ENCODE assay signal across 18 mouse cellular contexts in the genomic region with DNA sequence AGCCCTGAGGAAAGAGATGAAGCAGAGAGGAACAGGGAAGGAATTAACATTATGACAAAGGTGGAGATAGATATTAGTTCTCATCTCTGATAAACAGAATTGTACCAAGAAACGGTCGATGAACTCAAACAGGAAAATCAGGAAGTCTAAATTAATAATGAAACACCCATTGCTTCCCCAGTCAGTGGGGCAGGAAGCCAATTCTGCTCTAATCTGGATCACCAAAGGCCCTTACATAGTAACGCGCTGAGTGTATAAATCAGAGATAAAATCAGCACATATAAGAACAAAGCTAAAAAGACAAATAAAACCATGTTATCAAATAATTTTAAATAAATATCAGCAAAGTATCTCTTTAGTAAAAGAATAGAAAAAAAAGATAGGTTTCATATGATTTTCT. TPM values are rescaled to one million over a fixed set of nuclear protein-coding genes. Genes with fewer than 3 reads are reported as not detected.
DNase-seq lines count a peak whose midpoint lies in the region; ATAC-seq and TF ChIP-seq lines count a peak whose summit lies in the region.
"Had no signal": no experiment of that assay in that cellular context is flagged by ENCODE, and none has a peak within 500 bp of the region (broad histone marks: within the 10 kb centered on the region; RNA-seq: fewer than 3 reads in every experiment).

No protein-coding gene starts in this region.

- H3K4me1 ChIP-seq in heart, embryonic 12.5 days (replicated peaks), result peaks cover 4% of the 10 kb centered on the region; the same call in 1 of the 2 replicates
- H3K4me1 ChIP-seq in liver, adult 2 months (ENCODE audit: control insufficient read depth, insufficient read depth, low read length), result peaks cover 5% of the 10 kb centered on the region; the same call in 1 of the 2 replicates
- H3K4me1 ChIP-seq in liver, embryonic 11.5 days (replicated peaks; ENCODE audit: control insufficient read depth, insufficient read depth, low read length), result no peaks in the 10 kb centered on the region; the same call in 1 of the 2 replicates
- peaks cover 22% of the 10 kb centered on the region for H3K4me1 ChIP-seq in bone marrow macrophage, adult 2 months (ENCODE audit: control insufficient read depth, insufficient read depth, low read length)
- no peaks in the 10 kb centered on the region for H3K4me1 ChIP-seq in hindbrain, embryonic 13.5 days (replicated peaks)
- H3K4me1 ChIP-seq: neural tube, embryonic 12.5 days had no signal

- no peak overlapping the region for H3K27ac ChIP-seq in heart, embryonic 12.5 days (ENCODE audit: poor library complexity, severe bottlenecking)
- no peak overlapping the region for H3K27ac ChIP-seq in liver, adult 2 months (replicated peaks; ENCODE audit: insufficient read depth, low read depth, low read length)
- H3K27ac ChIP-seq in liver, embryonic 11.5 days (ENCODE audit: low read depth, low read length), result no peak overlapping the region
- H3K27ac ChIP-seq in bone marrow macrophage, adult 2 months (ENCODE audit: insufficient read depth, low read depth, low read length), result peak overlapping the region; percentile 33; the same call in 1 of the 2 replicates
- no peak overlapping the region for H3K27ac ChIP-seq in hindbrain, embryonic 13.5 days
- H3K27ac ChIP-seq: heart, adult 2 months; layer of hippocampus, adult 2 months; liver, embryonic 15.5 days; neural tube, embryonic 12.5 days had no signal

- H3K4me3 ChIP-seq in heart, embryonic 12.5 days, result no peak overlapping the region
- H3K4me3 ChIP-seq in liver, adult 2 months (ENCODE audit: insufficient read depth, low read depth, low read length), result no peak overlapping the region
- no peak overlapping the region for H3K4me3 ChIP-seq in liver, embryonic 11.5 days (ENCODE audit: low read depth, low read length)
- peak overlapping the region; percentile 4; the same call in 1 of the 2 replicates for H3K4me3 ChIP-seq in bone marrow macrophage, adult 2 months (ENCODE audit: insufficient read depth, low read length)
- H3K4me3 ChIP-seq in hindbrain, embryonic 13.5 days, result no peak overlapping the region
- H3K4me3 ChIP-seq: heart, adult 2 months; layer of hippocampus, adult 2 months; liver, embryonic 15.5 days; megakaryocyte, embryonic 14.5 days; neural tube, embryonic 12.5 days had no signal

- H3K4me2 ChIP-seq in heart, embryonic 12.5 days, result no peak overlapping the region
- H3K4me2 ChIP-seq in liver, embryonic 11.5 days, result no peak overlapping the region
- no peak overlapping the region for H3K4me2 ChIP-seq in hindbrain, embryonic 13.5 days
- H3K4me2 ChIP-seq: liver, embryonic 15.5 days; neural tube, embryonic 12.5 days had no signal

- no peaks in the 10 kb centered on the region for H3K79me2 ChIP-seq in liver, adult 2 months (ENCODE audit: control insufficient read depth, insufficient read depth, low read length)

- H3K9ac ChIP-seq in heart, embryonic 12.5 days, result no peak overlapping the region
- H3K9ac ChIP-seq in liver, adult 2 months (ENCODE audit: low read depth, low read length), result no peak overlapping the region
- no peak overlapping the region for H3K9ac ChIP-seq in liver, embryonic 11.5 days (ENCODE audit: low read depth, low read length)
- no peak overlapping the region for H3K9ac ChIP-seq in hindbrain, embryonic 13.5 days
- H3K9ac ChIP-seq: liver, embryonic 15.5 days; neural tube, embryonic 12.5 days had no signal

- no peak for ATAC-seq in heart, embryonic 12.5 days (ENCODE audit: insufficient number of reproducible peaks, low FRiP score)
- no peak for ATAC-seq in liver, embryonic 11.5 days (replicated peaks; ENCODE audit: low FRiP score)
- no peak for ATAC-seq in hindbrain, embryonic 13.5 days (ENCODE audit: low FRiP score)

- no peak for TF ChIP-seq CTCF in liver, adult 2 months (IDR thresholded peaks at IDR 0.05; ENCODE audit: low read depth, low read length)
- TF ChIP-seq CTCF in bone marrow macrophage, adult 2 months (IDR thresholded peaks at IDR 0.05; ENCODE audit: low read depth, low read length), result no peak

- peak; percentile 36 to 48 for DNase-seq in heart, adult 18-20 months
- peak; percentile 29 for DNase-seq in liver, adult 2 months (ENCODE audit: extremely low read depth, low read depth, low spot score)
- no peak for DNase-seq in liver, embryonic 11.5 days (ENCODE audit: low spot score)
- DNase-seq in lung, postnatal 25 days (ENCODE audit: low spot score), result peak; percentile 26
- DNase-seq in frontal cortex, adult 2 months (ENCODE audit: extremely low spot score in 1 of 2, low spot score in 1 of 2), result no peak
- DNase-seq: adrenal gland, adult 8-10 months; cerebellum, postnatal 25 days; heart, adult 2 months; right cerebral cortex, postnatal 14 days; thymus, postnatal 25 days had no signal

- peaks cover 24% of the 10 kb centered on the region; the same call in 1 of the 2 replicates for H3K36me3 ChIP-seq in heart, embryonic 12.5 days
- H3K36me3 ChIP-seq in liver, adult 2 months (ENCODE audit: control insufficient read depth, insufficient read depth, low read length), result peaks cover 25% of the 10 kb centered on the region
- H3K36me3 ChIP-seq in liver, embryonic 11.5 days (ENCODE audit: control insufficient read depth, insufficient read depth, low read length), result peaks cover 6% of the 10 kb centered on the region; the same call in 1 of the 2 replicates
- H3K36me3 ChIP-seq in hindbrain, embryonic 13.5 days, result peaks cover 29% of the 10 kb centered on the region

- 80% methylated on average over 4 of the region's 4 CpGs for WGBS in heart, embryonic 12.5 days
- 32% methylated on average over 4 of the region's 4 CpGs for WGBS in liver, adult 2 months
- 76% methylated on average over 4 of the region's 4 CpGs for WGBS in liver, embryonic 11.5 days
- 95% methylated on average over 4 of the region's 4 CpGs for WGBS in hindbrain, embryonic 13.5 days

- H3K27me3 ChIP-seq in heart, embryonic 12.5 days (replicated peaks), result no peaks in the 10 kb centered on the region
- H3K27me3 ChIP-seq in liver, adult 2 months (ENCODE audit: control insufficient read depth, insufficient read depth, low read length), result no peaks in the 10 kb centered on the region
- H3K27me3 ChIP-seq in liver, embryonic 11.5 days (replicated peaks; ENCODE audit: control insufficient read depth, insufficient read depth, low read length), result no peaks in the 10 kb centered on the region
- H3K27me3 ChIP-seq in hindbrain, embryonic 13.5 days, result no peaks in the 10 kb centered on the region
- H3K27me3 ChIP-seq: liver, embryonic 15.5 days; megakaryocyte, embryonic 14.5 days; neural tube, embryonic 12.5 days had no signal

- no peaks in the 10 kb centered on the region for H3K9me3 ChIP-seq in heart, embryonic 12.5 days (replicated peaks)
- H3K9me3 ChIP-seq in liver, embryonic 11.5 days (ENCODE audit: control insufficient read depth, low read length), result no peaks in the 10 kb centered on the region
- no peaks in the 10 kb centered on the region for H3K9me3 ChIP-seq in hindbrain, embryonic 13.5 days
- H3K9me3 ChIP-seq: G1E; liver, embryonic 15.5 days; megakaryocyte, embryonic 14.5 days; neural tube, embryonic 12.5 days had no signal

- TF ChIP-seq POLR2A in liver, adult 2 months (IDR thresholded peaks at IDR 0.05; ENCODE audit: extremely low read depth, insufficient read depth, low read length), result no peak
- TF ChIP-seq POLR2A in bone marrow macrophage, adult 2 months (IDR thresholded peaks at IDR 0.05; ENCODE audit: borderline replicate concordance, low read depth, low read length), result no peak

RNA-seq across cellular contexts. Expression of gene Slc30a7, which starts 15.1 kb away (rescaled TPM):
- total RNA-seq in heart, adult 18-20 months (2021), result 10 to 100 TPM; 10.2 to 11.4 TPM
- polyA plus RNA-seq in heart, embryonic 12.5 days (2016; fragmentation: Nextera tagmentation; extraction: Ambion mirVana), result 19.9 and 21.3 TPM in 2 replicates
- 11.2 and 13.4 TPM in 2 replicates for total RNA-seq in liver, adult 2 months (2014; rRNA removed)
- 5.8 and 6.5 TPM in 2 replicates for polyA plus RNA-seq in liver, adult 2 months (2012; rRNA removed)
- 23.9 and 27.8 TPM in 2 replicates for polyA plus RNA-seq in liver, embryonic 11.5 days (2014; fragmentation: Nextera tagmentation; extraction: Ambion mirVana)
- polyA plus RNA-seq in bone marrow macrophage, adult 2 months (2012; ENCODE audit: insufficient read depth, insufficient read length, missing spikeins), result 33.3 and 38.7 TPM in 2 replicates
- polyA plus RNA-seq in frontal cortex, adult 2 months (2012; rRNA removed), result 12.0 and 12.3 TPM in 2 replicates
- 18.8 and 21.2 TPM in 2 replicates for polyA plus RNA-seq in hindbrain, embryonic 13.5 days (2015; fragmentation: Nextera tagmentation; extraction: Ambion mirVana)

RNA-seq across cellular contexts. Expression of gene Extl2, which starts 15.2 kb away (rescaled TPM):
- 10 to 100 TPM; 14.0 to 17.4 TPM for total RNA-seq in heart, adult 18-20 months (2021)
- polyA plus RNA-seq in heart, embryonic 12.5 days (2016; fragmentation: Nextera tagmentation; extraction: Ambion mirVana), result 25.4 and 26.5 TPM in 2 replicates
- total RNA-seq in liver, adult 2 months (2014; rRNA removed), result 6.5 and 6.6 TPM in 2 replicates
- polyA plus RNA-seq in liver, adult 2 months (2012; rRNA removed), result 6.8 and 7.0 TPM in 2 replicates
- polyA plus RNA-seq in liver, embryonic 11.5 days (2014; fragmentation: Nextera tagmentation; extraction: Ambion mirVana), result 13.0 and 17.4 TPM in 2 replicates
- polyA plus RNA-seq in bone marrow macrophage, adult 2 months (2012; ENCODE audit: insufficient read depth, insufficient read length, missing spikeins), result 9.0 and 9.8 TPM in 2 replicates
- 29.9 and 30.3 TPM in 2 replicates for polyA plus RNA-seq in frontal cortex, adult 2 months (2012; rRNA removed)
- 28.5 and 32.2 TPM in 2 replicates for polyA plus RNA-seq in hindbrain, embryonic 13.5 days (2015; fragmentation: Nextera tagmentation; extraction: Ambion mirVana)

Comparison
In these comparisons a context has a peak if more than half of its experiments do, and no peak if none do; other contexts are left out.
1. DNase-seq: peak in heart, adult 18-20 months (2 of 2), liver, adult 2 months (single experiment) and lung, postnatal 25 days (single experiment); none in liver, embryonic 11.5 days (single experiment) and frontal cortex, adult 2 months (0 of 2).